Mouse (Mus musculus): ENCODE data around the gene Tst. TPM values are rescaled to one million over a fixed set of nuclear protein-coding genes. Genes with fewer than 3 reads are reported as not detected.

Gene Tst
- 44.3 and 52.1 TPM in 2 replicates for polyA plus RNA-seq (2015; fragmentation: Nextera tagmentation; extraction: Ambion mirVana)

DNA sequence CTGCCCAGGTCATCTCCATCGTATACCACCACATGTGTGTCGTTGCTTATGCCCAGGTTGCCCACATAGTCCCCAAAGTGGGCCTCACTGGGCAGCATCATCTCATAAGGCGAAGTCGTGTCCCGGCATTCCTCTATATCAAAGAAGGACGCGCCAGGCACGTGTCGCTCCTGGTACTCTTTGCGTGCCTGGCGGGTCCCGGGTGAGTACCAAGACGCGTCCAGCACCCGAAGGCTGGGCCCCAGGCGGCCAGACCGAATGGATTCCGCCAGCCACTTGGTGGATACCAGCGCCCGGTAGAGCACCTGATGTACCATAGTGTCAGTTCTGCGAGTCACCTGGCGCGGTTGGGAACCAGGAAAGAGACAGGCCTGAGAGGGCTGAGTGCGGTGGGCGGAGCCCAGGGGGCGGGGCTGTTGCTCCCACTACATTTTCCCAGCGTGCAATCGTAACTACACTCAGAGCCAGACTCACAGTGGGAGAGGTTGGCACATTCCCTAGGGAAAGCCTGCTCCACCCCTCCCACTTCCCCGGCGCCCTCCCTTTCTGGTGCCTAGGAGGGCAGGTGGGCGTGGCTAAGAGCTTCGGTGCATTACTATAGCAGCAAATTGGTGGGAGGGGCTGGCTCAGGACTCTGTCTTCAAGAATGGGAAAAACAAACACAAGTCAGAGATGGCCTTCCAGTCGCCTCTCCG is at the start of gene Tst:
Tst (minus strand) TSS at position 391 of the 695 bp plus-strand sequence.
- H3K9ac ChIP-seq, result peak within 1 kb of the TSS; percentile 66

GRCm38 (mm10) chr15:78455168-78455567 is 49.5 kb upstream of the Tst start:
- H3K9me3 ChIP-seq (replicated peaks), result no peaks in the 10 kb centered on the region
- no peaks in the 10 kb centered on the region for H3K36me3 ChIP-seq
- no peak overlapping the region for H3K9ac ChIP-seq
- H3K27me3 ChIP-seq, result no peaks in the 10 kb centered on the region
- ATAC-seq (replicated peaks; ENCODE audit: low FRiP score), result no peak
- peaks cover 5% of the 10 kb centered on the region; the same call in 1 of the 2 replicates for H3K4me1 ChIP-seq
- 73% methylated on average over 4 of the region's 4 CpGs for WGBS
- no peak overlapping the region for H3K4me2 ChIP-seq
- H3K27ac ChIP-seq, result no peak overlapping the region
- H3K4me3 ChIP-seq (replicated peaks), result no peak overlapping the region

More for the DNA sequence above, at the start of gene Tst:
- peak within 1 kb of the TSS; percentile 86 for H3K4me2 ChIP-seq
- H3K9me3 ChIP-seq (replicated peaks), result no peaks in the 10 kb centered on the region
- peaks cover 68% of the 10 kb centered on the region for H3K4me1 ChIP-seq
- WGBS, result 3% methylated on average over 34 of the region's 34 CpGs
- H3K36me3 ChIP-seq, result no peaks in the 10 kb centered on the region
- H3K4me3 ChIP-seq (replicated peaks), result peak within 1 kb of the TSS; percentile 63
- peak; percentile 82 for ATAC-seq (replicated peaks; ENCODE audit: low FRiP score)
- H3K27ac ChIP-seq, result peak within 1 kb of the TSS; percentile 99
- peaks cover 29% of the 10 kb centered on the region for H3K27me3 ChIP-seq

DNA sequence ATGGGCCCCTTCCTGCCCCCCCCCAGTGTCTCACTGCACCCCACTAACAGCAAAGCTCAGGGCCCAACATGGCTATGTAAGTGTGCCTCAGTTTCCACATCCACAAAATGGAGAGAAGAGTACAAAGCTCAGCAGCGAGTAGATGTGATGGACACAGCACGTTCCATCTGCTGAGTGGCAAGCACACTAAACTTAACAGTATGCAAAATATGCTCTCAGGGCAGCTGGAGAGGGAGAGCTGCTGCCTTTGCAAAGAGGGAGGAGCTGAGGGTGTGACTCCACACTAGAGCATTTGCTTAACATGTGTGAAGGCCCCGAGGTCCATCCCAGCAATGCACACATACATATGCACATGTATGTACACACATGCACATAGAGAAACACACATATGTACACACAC is 47.2 kb upstream of the Tst start:
- 85% methylated on average over 3 of the region's 3 CpGs for WGBS
- ATAC-seq (replicated peaks; ENCODE audit: low FRiP score), result no peak

GRCm38 (mm10) chr15:78451201-78451600 is 45.5 kb upstream of the Tst start:
- WGBS, result 85% methylated on average over 2 of the region's 2 CpGs
- H3K9me3 ChIP-seq (replicated peaks), result no peaks in the 10 kb centered on the region
- ATAC-seq (replicated peaks; ENCODE audit: low FRiP score), result no peak
- H3K9ac ChIP-seq, result no peak overlapping the region
- peaks cover 22% of the 10 kb centered on the region for H3K4me1 ChIP-seq
- no peak overlapping the region for H3K4me3 ChIP-seq (replicated peaks)
- no peaks in the 10 kb centered on the region for H3K27me3 ChIP-seq
- no peak overlapping the region for H3K27ac ChIP-seq
- H3K36me3 ChIP-seq, result no peaks in the 10 kb centered on the region
- no peak overlapping the region for H3K4me2 ChIP-seq

More for the DNA sequence above, 47.2 kb upstream of the Tst start:
- Histone ChIP-seq H3K9me3 (replicated peaks) (no peaks in the 10 kb centered on the region), H3K27me3 (no peaks in the 10 kb centered on the region), H3K9ac (no peak overlapping the region), H3K27ac (no peak overlapping the region), H3K4me1 (peaks cover 17% of the 10 kb centered on the region), H3K36me3 (no peaks in the 10 kb centered on the region), H3K4me2 (no peak overlapping the region), H3K4me3 (replicated peaks) (no peak overlapping the region)

DNA sequence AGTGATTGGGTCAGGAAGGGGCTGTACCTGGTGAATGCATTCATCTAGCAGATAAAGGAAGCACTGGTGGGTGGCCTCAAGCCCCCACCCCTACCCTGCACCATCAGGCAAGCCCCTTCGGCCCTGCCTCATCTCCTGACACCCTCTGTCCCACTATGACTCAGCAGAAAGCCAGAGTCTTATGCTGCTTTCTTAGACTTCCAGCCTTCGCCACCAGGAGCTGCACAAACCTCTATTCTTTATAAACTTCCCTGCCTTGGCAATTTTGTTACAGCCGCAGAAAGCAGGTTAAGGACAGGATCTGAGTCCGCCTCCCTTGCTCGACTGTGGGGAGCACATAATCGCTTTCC is 44.7 kb upstream of the Tst start:
- peaks cover 20% of the 10 kb centered on the region for H3K4me1 ChIP-seq
- no peak overlapping the region for H3K4me2 ChIP-seq
- H3K36me3 ChIP-seq, result no peaks in the 10 kb centered on the region
- ATAC-seq (replicated peaks; ENCODE audit: low FRiP score), result no peak
- 82% methylated on average over 6 of the region's 6 CpGs for WGBS
- no peaks in the 10 kb centered on the region for H3K27me3 ChIP-seq
- no peaks in the 10 kb centered on the region for H3K9me3 ChIP-seq (replicated peaks)
- H3K27ac ChIP-seq, result peak overlapping the region; percentile 7; the same call in 1 of the 2 replicates
- H3K9ac ChIP-seq, result no peak overlapping the region
- no peak overlapping the region for H3K4me3 ChIP-seq (replicated peaks)

DNA sequence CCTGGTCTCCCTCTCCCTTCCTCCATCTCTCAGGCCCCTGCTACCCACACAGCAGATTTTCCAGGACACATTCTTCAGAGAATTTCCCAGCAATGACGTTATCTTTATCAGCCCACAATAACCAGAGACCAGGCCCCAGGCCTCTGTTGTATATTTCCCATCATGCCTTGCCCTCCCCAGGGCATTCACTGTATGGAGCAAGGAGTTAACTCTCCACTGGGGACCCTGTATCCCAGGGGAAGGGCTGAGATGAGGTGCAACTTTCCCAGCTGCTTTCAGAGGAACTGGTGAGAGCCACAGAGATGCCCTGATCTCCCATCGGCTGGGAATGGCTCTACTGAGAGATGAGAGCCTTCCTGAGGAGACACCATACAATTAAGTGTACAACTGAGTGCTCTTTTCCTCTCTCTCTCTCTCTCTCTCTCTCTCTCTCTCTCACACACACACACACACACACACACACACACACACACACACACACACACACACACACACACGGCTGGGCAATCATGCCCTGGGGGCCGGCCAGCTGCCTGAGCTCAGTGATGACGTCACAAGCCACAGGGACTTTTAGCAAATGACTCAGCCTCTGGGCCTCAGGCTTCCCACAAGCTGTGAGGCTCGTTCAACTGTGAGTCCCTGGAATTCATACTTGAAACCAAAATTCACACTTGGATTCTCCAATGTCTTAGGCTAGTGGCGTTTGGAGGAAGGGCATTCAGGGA is 44.1 kb upstream of the Tst start:
- 42% methylated on average over 7 of the region's 7 CpGs for WGBS
- H3K9me3 ChIP-seq (replicated peaks), result no peaks in the 10 kb centered on the region
- H3K36me3 ChIP-seq, result no peaks in the 10 kb centered on the region
- no peak overlapping the region for H3K4me3 ChIP-seq (replicated peaks)
- ATAC-seq (replicated peaks; ENCODE audit: low FRiP score), result no peak
- peaks cover 20% of the 10 kb centered on the region for H3K4me1 ChIP-seq
- H3K4me2 ChIP-seq, result no peak overlapping the region
- H3K9ac ChIP-seq, result no peak overlapping the region
- H3K27ac ChIP-seq, result peak overlapping the region; percentile 10; the same call in 1 of the 2 replicates
- no peaks in the 10 kb centered on the region for H3K27me3 ChIP-seq

- Histone ChIP-seq H3K27ac (0 out of 2 replicates have a peak overlapping the region, but pooled peaks have one; percentile 10), H3K4me3 (replicated peaks) (no peak overlapping the region), H3K4me2 (no peak overlapping the region), H3K4me1 (peaks cover 20% of the 10 kb centered on the region), H3K9me3 (replicated peaks) (no peaks in the 10 kb centered on the region), H3K36me3 (no peaks in the 10 kb centered on the region), H3K27me3 (no peaks in the 10 kb centered on the region), H3K9ac (0 out of 2 replicates have a peak overlapping the region, but pooled peaks have one; percentile 2)
- no peak for ATAC-seq (replicated peaks; ENCODE audit: low FRiP score)
- WGBS, result 67% methylated on average over 6 of the region's 6 CpGs
These were observed 43.4 kb upstream of the Tst start for GRCm38 (mm10) chr15:78449131-78449530.

GRCm38 (mm10) chr15:78447746-78448535 is 42.2 kb upstream of the Tst start:
- WGBS, result under 1% methylated on average over 22 of the region's 22 CpGs
- Histone ChIP-seq H3K4me1 (peaks cover 28% of the 10 kb centered on the region), H3K9me3 (replicated peaks) (no peaks in the 10 kb centered on the region), H3K9ac (peak overlapping the region; percentile 50), H3K36me3 (no peaks in the 10 kb centered on the region), H3K4me2 (peak overlapping the region; percentile 68), H3K27ac (peak overlapping the region; percentile 93), H3K4me3 (replicated peaks) (peak overlapping the region; percentile 40), H3K27me3 (no peaks in the 10 kb centered on the region)
- no peak for ATAC-seq (replicated peaks; ENCODE audit: low FRiP score)

GRCm38 (mm10) chr15:78447121-78447520 is 41.4 kb upstream of the Tst start:
- Histone ChIP-seq H3K9me3 (replicated peaks) (no peaks in the 10 kb centered on the region), H3K9ac (no peak overlapping the region), H3K4me2 (no peak overlapping the region), H3K27ac (0 out of 2 replicates have a peak overlapping the region, but pooled peaks have one; percentile 27), H3K4me1 (peaks cover 28% of the 10 kb centered on the region), H3K27me3 (no peaks in the 10 kb centered on the region), H3K4me3 (replicated peaks) (no peak overlapping the region), H3K36me3 (no peaks in the 10 kb centered on the region)
- 49% methylated on average over 7 of the region's 7 CpGs for WGBS
- no peak for ATAC-seq (replicated peaks; ENCODE audit: low FRiP score)

DNA sequence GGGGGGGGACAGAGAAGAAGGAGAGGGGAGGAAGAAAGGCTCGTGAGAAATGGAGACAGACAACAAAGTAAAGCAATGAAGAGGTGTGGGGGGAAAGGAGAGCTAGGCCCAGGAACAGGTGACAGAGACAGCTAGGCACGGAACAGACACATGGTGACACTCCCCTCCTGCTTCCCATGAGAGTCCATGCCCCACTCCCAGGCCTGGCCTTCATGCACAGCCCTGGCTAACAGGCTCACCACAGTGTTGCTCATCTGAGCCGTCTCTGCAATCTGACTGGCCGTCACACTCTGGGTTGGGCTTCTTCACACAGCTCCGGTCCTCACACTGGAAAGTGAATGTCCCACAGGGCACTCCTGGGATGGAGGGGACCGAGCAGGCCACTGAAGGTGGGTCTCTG is 38.1 kb upstream of the Tst start:
- WGBS, result 37% methylated on average over 6 of the region's 6 CpGs
- no peak overlapping the region for H3K9ac ChIP-seq

DNA sequence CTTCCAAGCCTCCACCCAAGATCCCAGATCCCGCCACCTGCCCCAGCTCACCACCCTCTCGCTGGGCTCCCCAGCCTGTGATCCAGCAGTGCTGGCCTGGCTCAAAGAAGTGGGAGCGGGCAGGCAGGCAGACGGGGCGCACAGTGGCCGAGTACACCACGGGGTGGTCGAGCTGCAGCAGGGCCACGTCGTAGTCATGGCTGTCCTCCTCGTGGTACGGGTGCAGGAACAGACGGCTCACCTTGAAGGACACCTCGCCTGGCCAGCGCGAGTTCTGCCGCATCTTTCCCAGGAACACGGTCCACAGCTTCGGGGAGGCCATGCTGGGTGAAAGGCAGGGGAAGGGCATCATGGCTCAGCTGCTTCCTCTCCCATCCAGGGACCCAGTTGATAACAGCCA is 36.5 kb upstream of the Tst start:
- H3K4me2 ChIP-seq, result no peak overlapping the region
- H3K4me3 ChIP-seq (replicated peaks), result no peak overlapping the region
- peaks cover 25% of the 10 kb centered on the region for H3K4me1 ChIP-seq
- no peak overlapping the region for H3K27ac ChIP-seq
- WGBS, result 90% methylated on average over 19 of the region's 19 CpGs
- ATAC-seq (replicated peaks; ENCODE audit: low FRiP score), result no peak
- no peaks in the 10 kb centered on the region for H3K27me3 ChIP-seq
- no peaks in the 10 kb centered on the region for H3K9me3 ChIP-seq (replicated peaks)
- H3K36me3 ChIP-seq, result no peaks in the 10 kb centered on the region
- H3K9ac ChIP-seq, result no peak overlapping the region

More for the DNA sequence above, 38.1 kb upstream of the Tst start:
- no peaks in the 10 kb centered on the region for H3K9me3 ChIP-seq (replicated peaks)
- no peaks in the 10 kb centered on the region for H3K36me3 ChIP-seq
- no peak for ATAC-seq (replicated peaks; ENCODE audit: low FRiP score)
- no peak overlapping the region for H3K27ac ChIP-seq
- peaks cover 21% of the 10 kb centered on the region for H3K4me1 ChIP-seq
- no peaks in the 10 kb centered on the region for H3K27me3 ChIP-seq
- peak overlapping the region; percentile 3; the same call in 1 of the 2 replicates for H3K4me2 ChIP-seq
- no peak overlapping the region for H3K4me3 ChIP-seq (replicated peaks)

DNA sequence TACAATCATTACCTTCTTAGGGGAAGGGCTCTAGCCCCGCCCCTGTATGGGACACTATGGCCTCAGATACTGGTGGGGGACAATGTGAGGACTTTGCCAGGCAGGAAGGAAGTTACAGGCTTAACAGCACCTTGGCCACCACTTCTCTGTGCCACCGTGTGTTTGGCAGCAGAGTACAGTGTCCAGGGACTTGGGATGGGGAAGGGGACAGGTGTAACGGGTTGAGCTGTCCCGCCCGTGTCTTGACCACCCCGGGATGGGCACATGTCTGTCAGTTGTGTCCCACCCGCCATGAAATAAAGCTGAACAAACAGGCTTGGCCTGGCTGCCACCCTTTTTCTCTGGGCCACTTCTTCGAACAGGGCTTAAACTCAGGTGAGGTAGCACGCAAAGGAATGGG is 33.3 kb upstream of the Tst start:
- no peak overlapping the region for H3K4me3 ChIP-seq (replicated peaks)
- H3K27me3 ChIP-seq, result no peaks in the 10 kb centered on the region
- peaks cover 51% of the 10 kb centered on the region for H3K4me1 ChIP-seq
- H3K9ac ChIP-seq, result no peak overlapping the region
- WGBS, result 78% methylated on average over 9 of the region's 9 CpGs
- no peak overlapping the region for H3K4me2 ChIP-seq
- H3K9me3 ChIP-seq (replicated peaks), result no peaks in the 10 kb centered on the region
- ATAC-seq (replicated peaks; ENCODE audit: low FRiP score), result no peak
- H3K27ac ChIP-seq, result no peak overlapping the region
- H3K36me3 ChIP-seq, result peaks cover 13% of the 10 kb centered on the region

Measured in kidney, embryonic 15.5 days (tissue).